Mouse (Mus musculus): ENCODE data around the gene Otulin.

The Otulin gene

GRCm38 (mm10) chr15:27551117-27552114 lies 79.1 kb downstream of the Otulin start:
- DNase-seq (ENCODE audit: low spot score in 2 of 2) = no peak

GRCm38 (mm10) chr15:27550358-27550992 lies 80.0 kb downstream of the Otulin start:
- no peak for DNase-seq (ENCODE audit: low spot score in 2 of 2)

- no peak for DNase-seq (ENCODE audit: low spot score in 2 of 2)
Observed at GRCm38 (mm10) chr15:27549878-27550277, 80.6 kb downstream of the Otulin start.

GRCm38 (mm10) chr15:27549071-27549470 lies 81.4 kb downstream of the Otulin start:
- DNase-seq (ENCODE audit: low spot score in 2 of 2) = no peak

- no peak for DNase-seq (ENCODE audit: low spot score in 2 of 2)
Observed at GRCm38 (mm10) chr15:27548110-27548509, 82.4 kb downstream of the Otulin start.

GRCm38 (mm10) chr15:27545203-27545602 lies 85.3 kb downstream of the Otulin start:
- no peak for DNase-seq (ENCODE audit: low spot score in 2 of 2)

- no peak for DNase-seq (ENCODE audit: low spot score in 2 of 2)
Observed at GRCm38 (mm10) chr15:27539745-27540144, 90.7 kb downstream of the Otulin start.

GRCm38 (mm10) chr15:27537519-27538223 lies 92.8 kb downstream of the Otulin start:
- DNase-seq (ENCODE audit: low spot score in 2 of 2) = no peak

GRCm38 (mm10) chr15:27536771-27537170 lies 93.7 kb downstream of the Otulin start:
- DNase-seq (ENCODE audit: low spot score in 2 of 2) = no peak

GRCm38 (mm10) chr15:27536186-27536585 lies 94.3 kb downstream of the Otulin start:
- no peak for DNase-seq (ENCODE audit: low spot score in 2 of 2)

- no peak for DNase-seq (ENCODE audit: low spot score in 2 of 2)
Observed at GRCm38 (mm10) chr15:27535681-27536080, 94.8 kb downstream of the Otulin start.

GRCm38 (mm10) chr15:27533036-27533435 lies 97.5 kb downstream of the Otulin start:
- DNase-seq (ENCODE audit: low spot score in 2 of 2) = no peak

- DNase-seq (ENCODE audit: low spot score in 2 of 2) = no peak
Observed at GRCm38 (mm10) chr15:27530023-27530422, 100.5 kb downstream of the Otulin start.

- DNase-seq (ENCODE audit: low spot score in 2 of 2) = no peak
Observed at GRCm38 (mm10) chr15:27528896-27529295, 101.6 kb downstream of the Otulin start.

GRCm38 (mm10) chr15:27525233-27526005 lies 105.1 kb downstream of the Otulin start:
- DNase-seq (ENCODE audit: low spot score in 2 of 2) = no peak

GRCm38 (mm10) chr15:27519857-27520256 lies 110.6 kb downstream of the Otulin start:
- DNase-seq (ENCODE audit: low spot score in 2 of 2) = no peak

GRCm38 (mm10) chr15:27518026-27518425 lies 112.5 kb downstream of the Otulin start:
- DNase-seq (ENCODE audit: low spot score in 2 of 2) = no peak

- DNase-seq (ENCODE audit: low spot score in 2 of 2) = no peak
Observed at GRCm38 (mm10) chr15:27516927-27517326, 113.6 kb downstream of the Otulin start.

- no peak for DNase-seq (ENCODE audit: low spot score in 2 of 2)
Observed at GRCm38 (mm10) chr15:27508982-27509381, 121.5 kb downstream of the Otulin start.

GRCm38 (mm10) chr15:27508169-27508568 lies 122.3 kb downstream of the Otulin start:
- no peak for DNase-seq (ENCODE audit: low spot score in 2 of 2)

- no peak for DNase-seq (ENCODE audit: low spot score in 2 of 2)
Observed at GRCm38 (mm10) chr15:27506893-27507596, 123.4 kb downstream of the Otulin start.

Measured in spleen, postnatal 10 days (tissue).